Mouse (Mus musculus): ENCODE data around the gene Mcrs1.
"Not testable (repeated sequence)": the region's sequence is repeated elsewhere in the genome, so short reads cannot be mapped to it uniquely, and the experiment has no call there.

The Mcrs1 gene

DNA sequence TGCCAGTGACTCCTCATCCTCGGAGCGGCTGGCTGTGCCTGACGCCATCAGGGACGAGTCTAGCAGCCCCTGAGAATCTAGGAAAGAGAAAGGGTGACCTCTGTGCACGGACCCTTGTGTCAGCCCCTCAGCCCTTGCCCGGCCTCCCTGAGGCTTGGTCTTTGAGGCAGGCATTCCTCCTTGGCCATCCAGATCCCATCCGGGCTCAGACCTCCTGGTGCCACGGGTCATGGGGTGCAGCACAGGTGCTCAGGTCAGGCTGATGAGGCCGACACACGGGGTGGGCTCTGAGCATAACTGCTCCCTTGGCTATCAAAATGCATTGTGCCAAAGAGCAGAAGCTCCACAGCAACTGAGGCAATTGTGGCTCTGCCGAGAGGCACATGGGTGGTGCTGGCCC is 1.8 kb downstream of the Mcrs1 start:
- no peak for DNase-seq (ENCODE audit: low read depth)

DNA sequence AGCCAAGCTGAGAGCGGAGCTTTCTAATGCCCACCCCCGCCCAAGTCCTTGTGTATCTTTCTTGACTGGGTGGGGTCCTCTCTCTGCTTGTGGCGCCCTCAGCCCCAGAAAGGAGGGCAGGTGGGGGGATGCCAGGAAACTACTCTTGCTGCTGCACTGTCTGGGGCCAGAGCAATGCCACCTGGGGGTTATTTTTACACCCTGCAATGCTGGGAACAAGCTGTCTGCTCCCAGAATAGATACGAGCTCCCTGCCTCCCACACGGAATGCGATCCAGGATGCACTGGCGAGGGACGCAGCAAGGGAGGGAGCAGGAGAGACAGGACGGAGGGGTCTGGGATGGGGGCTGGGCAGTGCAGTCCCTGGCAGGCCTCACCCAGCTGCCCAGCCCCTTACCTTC is 2.8 kb downstream of the Mcrs1 start:
- no peak for DNase-seq (ENCODE audit: low read depth)

DNA sequence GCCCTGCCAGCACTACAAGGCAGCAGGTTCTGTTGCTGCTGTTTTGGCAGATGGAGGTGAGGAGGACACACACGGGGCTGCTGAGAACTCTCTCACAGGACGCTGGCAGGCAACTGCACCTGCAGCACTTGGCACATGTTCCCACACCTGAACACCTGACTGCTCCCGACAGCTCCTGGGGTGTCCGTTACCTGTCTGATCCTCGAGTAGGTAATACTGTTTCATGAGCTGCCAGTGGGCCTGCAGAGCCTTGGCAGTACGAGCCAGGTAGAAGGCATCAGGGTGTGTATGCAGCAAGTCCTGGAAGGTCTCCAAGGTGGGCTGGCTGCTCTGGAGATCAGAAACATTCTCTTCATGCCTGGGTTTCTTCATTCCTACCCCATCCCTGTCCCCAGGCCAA is 5.0 kb downstream of the Mcrs1 start:
- DNase-seq (ENCODE audit: low read depth), result not testable (repeated sequence)

DNA sequence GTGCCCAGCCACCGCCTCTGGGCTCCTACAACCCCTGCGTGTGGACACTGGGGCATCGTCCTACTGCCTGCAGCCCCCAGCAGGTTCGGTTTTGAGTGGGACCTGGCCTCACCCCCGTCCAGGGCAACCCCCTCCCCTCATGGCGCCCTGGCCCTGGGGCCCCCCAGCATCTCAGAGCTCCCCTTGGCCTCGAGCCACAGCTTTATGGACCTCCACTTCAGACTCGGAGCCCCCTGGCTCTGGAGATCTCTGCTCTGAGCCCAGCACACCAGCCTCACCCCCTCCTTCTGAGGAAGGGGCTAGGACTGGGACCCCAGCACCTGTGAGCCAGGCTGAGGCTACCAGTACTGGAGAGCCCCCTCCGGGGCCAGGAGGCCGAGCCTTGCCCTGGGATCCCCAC is 9.7 kb downstream of the Mcrs1 start:
- no peak for DNase-seq (ENCODE audit: low read depth)

DNA sequence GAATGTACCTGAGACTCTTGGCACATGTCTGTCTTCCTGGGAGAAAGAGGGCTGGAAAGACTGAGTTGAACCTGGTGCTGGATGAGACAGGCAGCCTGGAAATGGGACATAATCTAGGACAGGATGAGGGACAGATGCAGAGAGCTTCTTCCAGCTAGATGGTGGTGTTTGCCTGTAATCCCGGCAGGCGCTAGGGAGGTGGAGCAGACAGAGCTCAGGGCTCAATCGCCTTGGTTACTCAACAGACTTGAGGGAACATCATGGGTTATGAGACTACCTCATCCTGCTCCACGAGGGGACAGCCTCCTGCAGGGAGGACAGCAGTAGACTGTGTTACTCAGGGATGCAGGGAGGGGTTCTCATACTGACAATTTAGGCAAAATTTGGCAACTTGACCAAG is 10.5 kb downstream of the Mcrs1 start:
- no peak for DNase-seq (ENCODE audit: low read depth)

DNA sequence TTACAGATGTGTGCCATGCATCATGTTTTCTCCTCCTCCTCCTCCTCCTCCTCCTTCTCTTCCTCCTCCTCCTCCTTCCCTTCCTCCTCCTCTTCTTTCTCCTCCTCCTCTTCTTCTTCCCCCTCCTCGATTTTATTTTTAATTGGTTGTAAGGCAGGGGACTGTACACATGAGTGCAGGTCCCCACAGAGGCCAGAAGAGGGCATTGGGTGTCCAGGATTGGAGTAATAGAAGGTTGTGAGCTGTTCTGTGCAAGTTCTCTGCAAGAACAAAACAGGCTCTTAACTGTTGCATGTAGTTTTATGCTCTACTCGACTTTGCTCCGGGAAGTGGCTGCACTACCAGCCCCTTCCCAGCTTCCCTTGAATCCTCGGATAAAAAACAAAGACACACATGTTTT is 11.6 kb downstream of the Mcrs1 start:
- DNase-seq (ENCODE audit: low read depth), result no peak

DNA sequence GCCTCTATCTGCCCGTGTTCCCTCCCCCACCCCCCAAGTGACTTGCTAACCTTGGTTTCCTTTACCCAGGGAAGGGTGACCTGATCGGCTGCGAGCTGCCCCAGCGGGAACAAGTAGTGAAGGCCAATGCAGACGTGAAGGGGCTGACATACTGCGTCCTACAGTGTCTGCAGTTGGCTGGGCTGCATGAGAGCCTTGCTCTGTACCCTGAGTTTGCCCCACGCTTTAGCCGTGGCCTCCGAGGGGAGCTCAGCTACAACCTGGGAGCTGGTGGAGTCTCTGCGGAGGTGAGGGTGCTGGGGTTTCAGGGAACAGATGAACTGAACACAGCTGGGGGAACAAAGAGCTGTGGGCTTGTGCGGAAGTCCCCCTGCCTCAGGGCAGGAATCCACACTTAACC is 13.8 kb downstream of the Mcrs1 start:
- no peak for DNase-seq (ENCODE audit: low read depth)

DNA sequence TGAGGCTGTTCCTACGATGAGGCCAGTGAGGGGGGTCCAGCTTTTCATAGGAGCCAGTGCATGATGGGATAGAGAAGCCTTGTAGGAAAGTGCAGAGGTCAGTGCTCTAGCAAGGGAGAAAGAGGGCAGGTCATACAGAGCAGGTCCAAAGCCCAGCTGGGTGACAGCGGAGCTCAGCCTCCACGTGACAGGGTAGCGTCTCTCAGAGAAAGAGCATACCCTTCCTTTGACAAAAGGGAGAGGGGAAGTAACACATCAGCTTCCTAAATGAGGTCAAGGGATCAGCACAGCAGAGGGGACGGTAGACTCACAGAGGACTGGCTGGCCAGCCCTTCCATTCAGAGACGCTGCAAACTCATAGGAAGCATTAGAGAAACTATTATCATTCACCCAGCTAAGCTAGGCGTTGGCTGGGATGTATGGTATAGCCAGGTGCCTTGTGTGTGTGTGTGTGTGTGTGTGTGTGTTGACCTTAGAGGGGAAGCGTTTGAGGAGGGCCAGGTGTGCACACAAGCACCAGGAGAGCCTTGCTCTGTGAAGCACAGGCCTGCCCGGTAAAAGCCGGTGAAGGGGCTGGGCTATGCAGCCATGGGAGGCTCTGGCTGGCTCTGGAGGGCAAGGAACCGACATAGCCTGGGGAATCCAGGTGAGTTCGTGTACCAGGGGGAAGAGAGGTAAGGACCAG is 17.3 kb downstream of the Mcrs1 start:
- no peak for DNase-seq (ENCODE audit: low read depth)

DNA sequence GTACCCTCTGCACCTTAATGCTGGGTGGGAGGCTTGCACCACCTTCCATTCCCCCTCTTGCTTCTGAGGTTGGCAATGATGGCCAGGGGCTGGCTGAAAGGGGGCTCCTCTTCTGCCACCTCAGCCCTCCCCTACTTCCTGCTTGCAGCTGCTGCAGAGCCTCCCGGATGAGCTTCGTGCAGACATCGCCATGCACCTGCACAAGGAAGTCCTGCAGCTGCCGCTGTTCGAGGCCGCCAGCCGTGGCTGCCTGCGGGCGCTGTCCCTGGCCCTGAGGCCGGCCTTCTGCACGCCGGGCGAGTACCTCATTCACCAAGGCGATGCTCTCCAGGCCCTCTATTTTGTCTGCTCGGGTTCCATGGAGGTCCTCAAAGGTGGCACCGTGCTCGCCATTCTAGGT is 18.0 kb downstream of the Mcrs1 start:
- DNase-seq (ENCODE audit: low read depth), result no peak

DNA sequence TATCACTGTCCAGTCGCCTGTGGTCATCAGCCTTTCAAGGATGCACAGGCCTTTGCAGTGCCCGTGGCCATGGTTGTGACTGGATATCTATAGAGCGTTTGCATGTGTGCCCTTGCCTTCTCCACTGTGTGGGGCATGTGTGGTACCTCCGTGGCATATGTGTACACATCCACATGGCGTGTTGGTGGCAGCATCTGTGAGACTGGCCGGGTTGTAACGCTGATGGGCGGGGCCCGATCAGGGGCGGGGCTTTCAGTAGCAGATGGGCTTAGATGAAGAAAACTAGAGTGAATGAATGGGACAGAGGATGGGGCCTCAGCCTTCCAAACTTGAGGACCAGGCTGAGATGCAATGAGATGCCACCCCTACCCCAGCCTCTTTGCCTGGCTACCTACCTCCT is 19.8 kb downstream of the Mcrs1 start:
- no peak for DNase-seq (ENCODE audit: low read depth)

DNA sequence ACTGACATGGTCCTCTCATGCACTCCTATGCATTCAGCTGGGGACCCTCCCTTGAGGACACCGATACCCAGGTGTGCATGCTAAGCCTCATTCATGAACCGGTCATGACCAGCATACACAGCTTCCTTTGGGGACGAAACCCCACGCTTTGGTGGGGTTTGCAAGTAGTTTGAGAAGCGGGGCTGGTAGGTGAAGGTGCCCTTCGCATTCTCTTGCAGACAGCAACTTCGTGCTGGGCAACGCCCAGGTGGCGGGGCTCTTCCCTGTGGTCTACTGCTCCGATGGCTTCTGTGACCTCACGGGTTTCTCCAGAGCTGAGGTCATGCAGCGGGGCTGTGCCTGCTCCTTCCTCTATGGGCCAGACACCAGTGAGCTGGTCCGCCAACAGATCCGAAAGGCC is 25.7 kb downstream of the Mcrs1 start:
- no peak for DNase-seq (ENCODE audit: low read depth)

DNA sequence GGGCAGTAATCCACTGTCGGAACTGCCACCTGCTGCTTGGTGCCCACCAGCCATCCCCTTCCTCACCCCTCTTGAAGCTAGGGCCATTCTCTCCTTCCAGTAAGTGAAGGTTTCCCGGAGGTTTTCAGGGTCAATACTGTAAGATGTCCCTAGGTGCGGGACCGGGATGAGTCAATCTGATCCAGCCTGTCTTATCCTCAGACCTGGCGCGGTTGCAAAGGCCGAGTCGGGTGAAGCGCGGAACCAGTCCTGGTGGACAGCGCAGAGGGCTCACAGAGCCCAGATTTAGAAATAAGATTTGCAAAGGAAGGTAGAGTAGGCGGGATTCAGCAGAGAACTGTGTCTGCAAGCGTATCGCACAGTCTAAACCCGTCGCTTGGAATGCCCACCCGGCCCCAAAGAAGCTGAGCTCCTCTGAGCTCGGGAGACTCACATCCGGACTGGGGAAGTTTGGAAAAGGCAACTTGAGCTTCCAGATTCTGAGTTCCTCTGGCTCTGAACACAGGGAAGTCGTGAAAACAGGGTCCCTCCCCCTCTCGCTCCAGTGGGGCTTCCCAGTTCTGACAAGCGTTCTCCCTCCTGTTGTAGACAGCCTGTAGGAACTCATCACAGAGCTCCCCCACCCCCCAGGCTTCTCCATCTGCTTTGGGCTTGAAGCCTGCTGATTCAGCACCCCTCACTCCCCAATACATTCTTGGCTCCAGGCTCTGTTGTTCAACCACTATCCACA is 26.5 kb downstream of the Mcrs1 start:
- no peak for DNase-seq (ENCODE audit: low read depth)

DNA sequence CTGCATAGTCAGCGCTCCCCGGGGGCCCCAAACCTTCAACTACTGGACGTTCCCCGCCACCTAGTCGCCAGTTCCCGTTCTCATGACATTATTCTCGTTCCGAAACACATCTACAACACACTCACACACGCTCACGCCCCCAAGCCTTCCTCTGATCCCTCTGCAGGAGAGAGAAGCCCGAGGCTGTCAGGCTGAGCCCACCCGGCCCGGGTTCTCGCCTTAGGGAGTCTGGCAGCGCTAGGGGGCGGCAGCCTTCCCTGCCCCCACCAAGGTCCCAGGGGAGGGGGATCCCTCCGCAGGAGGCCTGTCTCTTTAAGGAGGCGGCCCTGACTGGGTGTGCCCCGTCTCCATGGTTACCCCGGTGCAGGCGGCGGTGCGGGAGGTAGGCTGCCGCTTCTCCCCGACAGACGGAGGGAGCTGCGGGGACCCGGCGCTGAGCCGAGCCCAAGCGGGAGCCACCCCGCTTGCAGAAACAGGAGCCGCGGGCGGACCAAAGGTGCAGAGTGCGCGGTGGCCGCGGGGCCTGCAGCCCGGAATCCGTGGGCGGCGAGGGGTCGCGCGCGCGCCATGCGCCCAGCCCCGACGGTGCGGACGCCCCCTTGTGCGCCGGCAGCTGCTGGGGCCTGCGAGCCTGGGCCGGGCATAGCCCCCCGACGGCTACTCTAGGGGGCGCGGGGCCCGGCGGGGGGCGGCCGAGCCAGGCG is 27.4 kb downstream of the Mcrs1 start, which contains the start of gene Kcnh3:
Kcnh3 (plus strand) TSS at position 654 of the 704 bp plus-strand sequence.
- DNase-seq (ENCODE audit: low read depth), result no peak

DNA sequence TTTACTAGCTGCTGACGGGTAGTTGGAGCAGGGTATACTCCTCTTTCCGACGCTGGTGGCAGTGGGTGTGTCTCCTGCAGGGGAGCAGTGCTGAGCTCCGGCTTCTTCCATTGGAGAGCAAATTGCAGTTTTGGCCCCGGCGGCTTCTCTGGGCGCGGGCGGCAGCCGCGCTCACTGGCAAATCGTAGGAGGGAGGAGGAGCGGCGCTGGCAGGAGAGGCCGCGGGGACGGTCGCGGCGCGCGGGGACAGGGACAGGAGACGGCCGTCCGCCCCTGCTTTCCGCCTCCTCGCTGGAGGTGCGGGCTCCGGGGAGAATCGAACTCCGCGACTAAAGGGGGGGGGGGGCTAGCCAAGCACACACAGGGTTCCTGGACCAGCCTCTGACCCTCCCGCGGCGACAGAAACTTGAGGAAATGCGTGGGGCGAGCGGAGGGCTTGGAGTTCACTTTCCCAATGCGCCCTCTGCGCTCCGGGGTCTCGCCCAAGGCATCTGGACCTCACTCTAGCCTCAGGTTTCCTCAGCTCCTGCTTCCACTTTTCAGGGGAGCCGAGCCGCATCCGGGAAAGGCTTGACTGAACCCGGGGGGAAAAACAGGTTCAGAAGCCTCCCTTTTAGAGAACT is 28.1 kb downstream of the Mcrs1 start:
- peak; percentile 11 for DNase-seq (ENCODE audit: low read depth)

DNA sequence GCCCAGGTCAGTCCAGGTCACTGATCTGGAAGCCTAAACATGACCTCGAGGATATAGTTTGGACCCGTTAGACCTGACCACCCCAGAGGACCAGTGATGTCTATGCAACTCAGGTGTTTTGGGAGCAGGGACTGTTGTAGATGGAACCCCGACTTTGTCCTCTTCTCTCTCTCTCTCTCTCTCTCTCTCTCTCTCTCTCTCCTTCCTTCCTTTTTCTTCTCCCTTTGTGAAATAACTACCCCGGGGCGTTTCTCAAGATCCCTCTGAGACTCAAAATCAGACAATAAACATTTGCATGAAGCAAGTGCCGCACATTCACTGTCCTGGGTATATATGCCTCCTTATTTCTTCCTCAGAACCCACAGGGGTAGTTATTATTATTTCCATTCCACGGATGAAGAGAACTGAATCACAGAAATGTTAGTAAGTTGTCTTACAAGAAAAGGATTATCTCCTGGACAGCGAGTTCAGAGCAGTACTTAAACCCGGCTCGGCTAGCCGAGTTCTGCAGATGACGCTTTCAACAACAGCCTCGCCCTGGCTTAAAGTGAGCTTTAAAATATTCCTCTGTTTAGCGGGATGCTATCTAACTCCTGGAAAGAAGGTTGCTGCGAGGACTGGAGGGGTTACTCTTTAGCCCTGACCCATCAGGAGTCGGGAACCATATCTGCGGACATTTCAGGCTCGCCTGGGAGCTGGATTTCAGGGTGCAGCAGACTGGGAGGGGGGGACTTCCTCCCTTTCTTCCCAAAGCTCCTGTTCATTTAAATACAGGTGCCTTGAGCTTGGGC is 28.8 kb downstream of the Mcrs1 start:
- DNase-seq (ENCODE audit: low read depth), result no peak

DNA sequence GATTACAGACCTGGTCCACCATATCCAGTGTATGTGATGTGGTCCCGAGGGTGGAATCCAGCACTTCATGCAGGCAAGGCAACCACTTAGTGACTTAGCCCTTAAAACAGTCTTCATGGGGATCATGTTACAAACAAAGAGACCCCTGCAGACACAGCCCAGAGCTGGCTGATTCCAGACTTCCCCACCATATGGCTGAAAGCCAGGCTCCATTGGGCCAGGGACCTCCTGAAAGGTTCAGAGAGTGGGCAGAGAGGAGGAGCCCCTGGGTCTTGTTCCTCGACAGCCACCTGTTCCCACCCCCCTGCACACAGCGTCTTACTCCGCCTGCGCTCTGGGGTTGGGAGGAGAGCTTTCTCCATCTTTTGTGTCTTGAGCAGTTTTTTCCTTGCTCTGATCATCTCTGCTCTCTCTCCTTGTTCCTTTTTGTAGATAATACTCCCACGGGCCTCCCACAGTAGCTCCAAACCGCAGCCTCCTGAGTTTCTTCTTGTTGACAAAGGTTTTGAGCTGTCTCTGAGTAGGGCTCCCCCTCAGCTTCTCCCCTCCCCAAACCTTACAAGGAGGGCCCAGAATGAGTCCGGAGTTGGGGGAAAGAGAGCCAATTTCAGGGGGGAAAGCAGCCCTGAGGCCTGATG is 30.3 kb downstream of the Mcrs1 start:
- no peak for DNase-seq (ENCODE audit: low read depth)

DNA sequence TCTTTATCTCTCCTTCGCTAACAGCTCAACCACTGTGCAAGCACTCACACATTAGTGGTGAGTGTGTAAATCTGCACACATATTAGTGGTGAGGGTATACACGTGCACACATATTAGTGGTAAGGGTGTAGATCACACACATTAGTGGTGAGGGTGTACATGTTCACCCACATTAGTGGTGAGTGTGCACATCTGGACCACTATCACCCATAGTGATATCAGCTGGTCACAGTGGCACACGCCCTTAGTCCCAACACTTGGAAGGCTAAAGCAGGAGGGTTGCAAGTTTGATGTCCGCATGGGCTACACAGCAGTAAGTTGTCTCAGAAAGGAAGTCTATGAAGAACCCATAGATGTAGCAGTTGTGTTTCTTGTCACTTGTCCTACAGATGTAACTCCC is 34.1 kb downstream of the Mcrs1 start:
- DNase-seq (ENCODE audit: low read depth), result no peak

DNA sequence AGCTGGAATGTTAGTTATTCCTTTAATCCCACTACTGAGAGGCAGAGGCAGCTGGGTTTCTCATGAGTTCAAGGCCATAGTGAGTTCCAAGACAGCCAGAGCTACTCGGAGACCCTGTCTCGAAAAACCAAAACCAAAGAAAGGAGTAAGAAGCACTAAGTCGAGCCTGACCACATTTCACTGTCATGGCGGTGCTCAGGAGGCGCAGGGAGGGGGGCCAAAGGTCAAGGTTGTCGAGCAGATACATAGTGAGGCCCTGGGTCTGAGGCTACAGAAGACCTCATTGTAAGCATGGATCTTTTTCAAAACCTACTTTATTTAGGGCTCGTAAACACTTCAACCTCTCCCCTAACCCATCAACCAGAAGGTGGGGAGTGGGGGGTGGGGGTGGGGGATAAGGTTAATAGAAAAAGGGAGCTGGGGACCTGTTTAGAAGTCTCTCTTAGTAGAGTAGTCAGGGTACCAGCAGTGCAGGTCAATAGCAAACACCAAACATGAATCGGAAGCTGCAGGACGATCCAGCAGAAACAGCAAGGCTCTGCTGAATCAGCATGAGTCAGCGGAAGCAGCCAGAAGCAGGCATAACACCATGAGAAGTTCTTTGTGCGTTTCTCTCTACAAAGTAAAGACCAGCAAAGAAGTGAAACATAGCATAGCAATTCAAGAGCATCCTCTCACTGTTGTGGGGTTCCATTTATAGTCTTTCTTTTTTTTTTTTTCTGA is 35.9 kb downstream of the Mcrs1 start:
- DNase-seq (ENCODE audit: low read depth), result peak; percentile 23

DNA sequence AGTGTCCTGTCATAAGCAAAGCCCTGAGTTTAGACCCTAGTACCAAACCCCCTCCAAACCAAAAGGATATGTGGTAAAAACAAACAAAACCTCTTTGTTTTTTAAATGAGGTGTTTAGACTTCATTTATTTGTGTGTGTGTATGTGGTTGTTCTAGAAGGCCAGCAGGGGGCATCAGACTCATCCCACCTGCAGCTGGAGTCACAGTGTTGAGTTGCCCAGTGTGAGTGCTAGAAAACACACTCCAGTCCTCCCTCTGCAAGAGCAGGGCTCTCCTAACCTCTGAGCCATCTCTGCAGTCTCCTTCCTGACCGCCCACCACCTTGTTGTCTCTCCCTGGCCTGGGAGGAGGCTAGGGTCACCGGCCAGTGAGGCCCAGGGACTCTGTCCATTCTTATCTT is 36.8 kb downstream of the Mcrs1 start:
- DNase-seq (ENCODE audit: low read depth), result peak; percentile 28

DNA sequence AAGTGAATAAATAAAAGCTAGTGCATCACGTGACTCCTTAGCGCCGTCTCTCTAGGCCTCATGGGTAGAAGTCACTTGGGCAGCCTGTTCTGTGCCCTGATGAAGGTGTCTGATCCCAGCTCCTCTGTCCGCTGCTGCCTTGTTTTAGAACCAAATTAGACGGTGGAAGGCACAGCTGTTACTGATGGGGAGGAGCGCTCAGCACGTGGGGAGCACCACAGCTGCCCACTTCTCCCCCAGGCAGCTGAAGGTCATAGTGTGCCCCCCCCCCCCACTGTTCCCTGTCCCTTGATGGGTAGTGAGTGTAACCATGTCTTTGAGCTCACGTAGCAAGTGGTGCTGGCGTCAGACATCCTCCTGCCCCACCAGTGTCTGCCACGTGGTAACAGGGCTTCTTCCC is 38.6 kb downstream of the Mcrs1 start:
- no peak for DNase-seq (ENCODE audit: low read depth)

DNA sequence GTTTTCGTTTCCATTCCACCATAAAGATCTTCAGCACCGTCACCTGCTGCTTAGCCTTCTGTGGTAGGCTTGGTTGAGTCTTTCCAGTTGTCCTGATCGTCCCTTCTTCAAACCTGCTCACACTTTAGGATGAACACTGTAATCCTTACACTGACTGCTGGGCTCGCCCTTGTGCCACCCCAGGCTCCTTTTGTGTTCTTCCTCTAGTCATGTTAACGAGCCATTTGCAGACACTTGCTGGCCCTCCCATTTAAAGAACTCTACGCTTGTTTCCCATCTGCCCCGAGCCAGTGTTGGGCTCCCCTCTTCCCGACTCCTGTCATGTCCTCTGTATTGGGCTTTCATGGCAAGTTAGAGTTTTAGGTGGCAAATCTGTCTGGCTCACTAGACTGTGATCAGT is 45.8 kb downstream of the Mcrs1 start:
- DNase-seq (ENCODE audit: low read depth), result no peak

Measured in c-Kit-positive CD71-positive TER-119-negative erythroid progenitor cells, embryonic 14.5 days (primary cell).